Mouse (Mus musculus): ENCODE measurements around the gene Rab32.
A peak's percentile ranks its signal among the peaks of the same experiment; 100 is the strongest.
"Not testable (repeated sequence)": the region's sequence is repeated elsewhere in the genome, so short reads cannot be mapped to it uniquely, and the experiment has no call there.

The Rab32 gene

DNA sequence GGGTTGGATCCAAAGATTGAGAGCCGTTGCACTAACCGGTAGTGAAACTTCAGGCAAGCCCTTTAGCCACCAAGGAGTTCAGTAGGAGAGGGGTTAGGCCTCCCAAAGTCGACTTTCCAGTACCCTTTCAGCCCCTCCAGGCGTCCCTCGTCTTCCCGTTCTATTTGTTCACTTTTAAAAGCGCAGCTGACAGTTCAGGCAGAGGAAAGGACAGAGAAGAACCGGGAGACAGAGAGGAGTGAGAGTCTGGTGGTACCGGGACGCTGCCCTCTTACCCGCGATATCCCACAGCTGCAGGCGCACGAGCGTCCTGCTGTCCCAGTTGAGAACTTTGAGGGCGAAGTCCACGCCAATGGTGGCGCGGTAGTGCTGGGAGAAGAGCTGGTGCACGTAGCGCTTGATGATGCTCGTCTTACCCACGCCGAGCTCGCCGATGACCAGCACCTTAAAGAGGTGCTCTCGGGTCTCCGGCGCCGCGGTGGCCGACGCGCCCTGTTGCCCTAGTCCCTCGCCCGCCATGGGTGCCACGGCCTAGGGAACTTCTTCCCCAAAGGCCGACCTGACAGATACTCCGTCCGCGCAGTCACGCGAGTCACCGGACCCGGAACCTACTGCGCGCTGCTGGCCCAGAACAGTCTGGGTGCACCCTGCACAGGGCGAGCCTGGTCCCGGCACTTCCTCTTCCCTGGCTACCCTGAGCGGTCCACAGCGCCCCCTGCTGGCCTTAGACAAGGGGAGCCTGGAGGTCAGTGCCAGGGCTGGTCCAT is at the start of gene Rab32:
Gene Rab32, minus strand, starts transcription at position 696 of the 767 bp plus-strand sequence.
- peak; percentile 78 for DNase-seq (ENCODE audit: low spot score)

DNA sequence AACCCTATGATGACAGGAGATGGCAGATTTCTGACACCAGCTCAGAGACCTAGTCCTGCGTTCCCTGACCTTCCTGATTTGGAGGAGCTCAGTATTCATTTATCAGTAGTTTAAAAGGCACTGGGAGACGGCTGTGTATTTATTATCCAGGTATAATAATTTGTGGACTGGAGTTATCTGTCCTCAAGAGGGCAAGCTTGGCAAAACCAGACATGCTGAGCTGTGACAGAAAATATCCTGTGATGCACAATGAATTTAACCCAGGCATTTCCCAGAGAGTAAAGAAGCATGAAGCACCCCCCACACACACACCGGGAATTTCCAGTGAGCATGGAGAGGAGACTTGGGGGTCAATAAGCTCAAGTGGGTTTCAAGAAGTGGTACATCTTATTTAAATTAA is 42.7 kb upstream of the Rab32 start:
- DNase-seq (ENCODE audit: low spot score), result no peak

DNA sequence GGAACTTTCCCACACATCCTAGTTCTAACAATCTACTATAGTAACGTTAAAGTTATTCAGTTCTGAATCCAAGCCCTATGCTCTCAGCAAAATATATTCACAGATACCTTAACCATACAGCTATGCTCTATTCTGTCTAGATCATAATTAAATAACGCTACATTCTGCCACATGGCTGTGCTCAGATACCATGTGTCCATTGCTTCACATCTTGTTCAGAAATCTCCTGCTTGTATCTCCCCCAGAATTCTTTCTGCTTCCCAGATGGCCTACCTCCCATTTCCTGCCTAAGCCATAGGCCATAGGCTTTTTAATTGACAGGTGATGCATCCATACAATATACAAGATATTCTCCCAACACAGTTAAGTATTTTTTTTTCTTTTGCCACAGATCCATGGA is 39.4 kb upstream of the Rab32 start:
- not testable (repeated sequence) for DNase-seq (ENCODE audit: low spot score)

DNA sequence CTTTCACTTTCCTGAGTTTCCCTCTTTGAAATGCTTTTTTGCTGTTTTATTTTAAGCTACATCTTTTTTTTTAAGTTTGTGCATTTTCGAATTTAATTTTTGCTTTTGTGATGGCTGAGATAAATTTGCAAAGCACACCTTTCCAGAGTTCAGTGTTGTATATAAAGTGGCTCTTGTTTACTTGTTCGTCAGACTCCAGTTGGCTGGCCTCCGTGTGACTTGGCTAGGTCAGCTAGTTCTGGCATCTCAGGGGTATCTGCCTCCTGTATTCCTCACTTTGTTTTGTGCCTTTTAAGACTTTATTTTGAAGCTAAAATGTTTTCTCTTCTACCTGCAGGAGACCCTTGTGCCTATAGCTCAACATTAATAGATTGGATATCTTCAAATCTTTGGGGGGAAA is 22.7 kb upstream of the Rab32 start:
- DNase-seq (ENCODE audit: low spot score), result no peak

DNA sequence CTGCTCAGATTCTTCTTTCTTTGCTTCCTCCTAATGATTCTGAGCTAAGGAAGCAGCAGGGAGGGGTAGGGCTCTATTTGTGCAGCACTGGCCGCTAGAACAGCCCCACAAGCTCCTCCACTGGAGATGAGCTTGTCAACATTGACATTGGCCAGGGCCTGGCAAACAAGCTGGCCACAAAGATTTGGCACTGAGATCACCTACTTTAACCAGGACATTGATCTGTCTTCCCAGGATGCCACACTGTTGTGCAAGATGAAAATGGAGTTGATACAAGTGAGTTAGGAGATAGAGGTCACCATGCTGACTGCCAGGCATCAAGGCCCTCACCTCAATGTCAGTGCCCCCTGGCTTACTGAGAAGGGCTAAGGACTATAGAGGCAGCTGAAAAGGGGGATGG is 21.8 kb upstream of the Rab32 start:
- DNase-seq (ENCODE audit: low spot score), result no peak

DNA sequence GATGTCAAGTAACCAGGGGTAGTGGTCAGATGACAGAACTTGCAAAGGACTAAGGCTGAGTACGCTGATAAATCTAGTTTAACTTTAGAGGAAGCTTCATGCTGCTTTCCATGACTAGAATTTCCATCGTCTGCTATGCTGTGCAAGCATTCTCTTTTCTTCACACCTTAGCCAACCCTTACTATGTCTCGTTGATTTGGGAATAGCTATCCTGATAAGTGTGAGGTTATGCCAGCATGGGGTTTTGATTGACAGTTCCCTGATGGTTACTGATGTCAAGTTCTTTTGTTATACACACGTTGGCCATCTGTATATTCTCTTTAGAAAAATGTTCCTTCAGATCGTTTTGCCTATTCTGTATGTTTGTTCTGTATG is 259 bp upstream of the Rab32 start:
- no peak for DNase-seq (ENCODE audit: low spot score)

DNA sequence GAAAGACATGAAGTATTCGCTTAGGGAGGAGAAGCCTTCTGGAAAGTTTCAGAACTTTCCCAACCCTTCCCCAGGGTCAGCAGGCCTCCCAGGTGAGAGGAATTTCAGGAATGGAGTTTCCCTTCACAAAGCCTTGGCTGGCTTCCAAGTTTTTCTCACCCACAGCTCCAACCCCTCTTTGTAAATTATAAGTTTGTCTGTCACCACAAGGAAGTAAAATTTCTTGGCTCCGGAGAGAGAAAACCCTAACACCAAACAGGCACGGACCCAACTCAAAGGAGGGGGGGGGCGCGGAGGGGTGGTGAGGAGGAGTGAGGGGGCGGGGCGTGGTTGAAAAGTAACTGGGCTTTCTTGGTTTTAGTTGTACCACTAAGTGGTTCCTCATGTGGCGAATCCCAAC is 980 bp downstream of the Rab32 start:
- peak; percentile 20 for DNase-seq (ENCODE audit: low spot score)

DNA sequence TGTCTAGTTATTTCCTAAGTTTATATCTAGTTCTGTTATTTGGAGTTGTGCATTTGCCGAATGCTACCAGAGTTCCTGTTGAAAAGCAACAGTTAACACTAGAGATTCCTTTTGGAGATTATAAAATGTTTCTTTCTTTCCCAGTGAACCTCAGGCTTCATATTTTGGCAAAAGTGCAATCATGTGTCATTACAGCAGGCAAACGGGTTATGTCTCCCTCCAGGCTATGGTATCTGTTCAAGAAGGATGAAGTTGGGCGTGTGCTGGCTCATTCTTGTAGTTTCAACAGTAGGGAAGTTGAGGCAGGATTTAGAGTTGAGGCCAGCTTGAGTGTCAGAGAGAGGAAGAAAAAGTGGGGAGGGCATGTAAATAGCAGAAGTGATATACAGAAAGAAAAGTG is 2.4 kb downstream of the Rab32 start:
- DNase-seq (ENCODE audit: low spot score), result no peak

DNA sequence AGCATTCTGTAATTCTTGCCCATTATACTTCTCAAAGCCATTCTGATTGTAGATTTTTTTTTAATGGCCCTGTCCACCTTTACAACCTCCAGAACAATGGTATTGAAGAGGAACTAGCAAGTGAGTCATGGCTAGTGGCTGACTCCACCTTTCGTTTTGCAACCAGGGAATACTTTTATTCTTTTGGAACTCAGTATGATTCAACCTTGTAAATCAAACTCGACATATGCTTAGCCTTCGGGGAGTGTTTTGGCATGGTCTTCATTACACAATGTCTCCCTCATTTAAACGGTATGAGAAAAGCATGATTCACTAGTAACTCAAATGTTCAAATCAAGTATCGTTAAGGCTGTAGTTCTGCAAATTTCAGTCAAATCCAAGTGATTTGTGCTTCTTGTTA is 2.8 kb downstream of the Rab32 start:
- no peak for DNase-seq (ENCODE audit: low spot score)

DNA sequence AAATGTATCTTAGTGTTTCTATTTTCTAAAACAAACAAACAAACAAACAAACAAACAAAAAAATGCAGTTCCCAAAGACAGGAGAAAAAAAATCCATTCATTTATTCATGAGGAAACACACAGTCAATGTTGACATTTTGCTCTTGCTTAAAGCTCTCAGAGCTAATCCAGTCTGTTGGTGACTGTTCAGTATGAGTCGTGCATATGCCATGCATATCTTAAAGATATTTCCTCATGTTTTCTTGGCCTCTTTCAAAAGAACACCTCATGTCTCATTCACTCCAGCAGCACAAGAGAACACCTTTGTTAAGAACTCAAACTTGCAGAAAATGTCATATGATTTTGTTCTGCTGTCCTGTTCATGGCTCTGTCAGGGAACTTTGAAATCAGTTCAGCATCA is 7.9 kb downstream of the Rab32 start:
- DNase-seq (ENCODE audit: low spot score), result no peak

DNA sequence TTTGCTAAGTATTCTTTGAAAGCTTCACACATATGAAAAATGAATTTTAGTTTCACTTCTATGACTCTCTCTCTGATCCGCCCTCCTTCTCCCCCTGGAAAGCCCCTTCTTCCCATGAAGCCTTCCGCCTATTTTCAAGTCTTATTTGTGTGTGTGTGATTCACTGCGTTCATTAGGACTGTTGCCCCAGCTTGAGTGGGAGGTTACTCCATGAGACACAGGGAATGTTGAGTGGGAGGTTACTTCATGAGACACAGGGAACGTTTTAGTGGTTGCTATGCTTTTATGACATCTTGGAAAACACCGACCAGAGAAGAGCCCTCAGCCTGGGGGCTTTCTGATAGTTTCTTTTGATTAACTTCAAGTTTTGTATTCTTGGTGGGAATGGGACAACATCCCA is 11.4 kb downstream of the Rab32 start:
- no peak for DNase-seq (ENCODE audit: low spot score)

DNA sequence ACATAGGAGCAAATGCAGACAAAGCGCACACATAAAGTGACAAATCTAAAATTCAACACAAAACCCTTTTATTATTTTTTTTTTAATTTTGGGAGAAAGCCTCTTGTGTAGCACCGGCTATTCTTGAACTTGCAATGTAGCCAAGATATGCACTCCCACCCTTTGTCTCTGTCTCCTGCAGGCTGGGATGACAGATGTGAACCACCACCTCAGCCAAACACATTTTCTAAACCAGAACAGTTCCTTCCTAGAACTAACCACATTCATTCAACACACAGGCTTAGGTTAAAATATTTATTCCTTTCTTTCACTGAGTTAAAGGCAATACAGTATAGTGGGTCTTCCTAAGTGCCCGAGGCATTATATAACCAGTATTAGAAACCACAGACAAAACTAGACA is 13.1 kb downstream of the Rab32 start:
- no peak for DNase-seq (ENCODE audit: low spot score)
